Mouse (Mus musculus) heart, embryonic 13.5 days (tissue): ENCODE measurements at regions not wholly inside any gene's neighbourhood (a gene's known extent, or its start where the extent isn't known, plus 50 kb on each side); places are given as distances from the start of the nearest gene placed in this dataset.
"Not testable (repeated sequence)": the region's sequence is repeated elsewhere in the genome, so short reads cannot be mapped to it uniquely, and the experiment has no call there.

Experiments used
- ATAC-seq: fragments of 200-750 bp; cut with Nextera tagmentation; 2 replicates; pipeline ENCODE4 v1.8.0; 2017; ENCODE audit warnings: moderate TSS enrichment; ENCODE audit not compliant: insufficient number of reproducible peaks, low FRiP score, low TSS enrichment; ENCODE audit errors: extremely low read depth
- H3K27ac ChIP-seq: fragments of 300-500 bp; sonication (generic); replicated peaks from 2 replicates; pipeline ENCODE4 v1.5.1; 2015; ENCODE audit warnings: moderate library complexity, mild to moderate bottlenecking, inconsistent platforms
- H3K27me3 ChIP-seq: fragments of 300-500 bp; sonication (generic); replicated peaks from 2 replicates; pipeline ENCODE4 v1.6.1; 2015; ENCODE audit warnings: mild to moderate bottlenecking, inconsistent platforms
- H3K36me3 ChIP-seq: fragments of 300-500 bp; sonication (generic); 2 replicates; pipeline ENCODE4 v1.6.1; 2015; ENCODE audit warnings: mild to moderate bottlenecking, inconsistent platforms
- H3K4me1 ChIP-seq: fragments of 300-500 bp; sonication (generic); 2 replicates; pipeline ENCODE4 v1.6.1; 2015; ENCODE audit warnings: inconsistent platforms
- H3K4me2 ChIP-seq: fragments of 300-500 bp; sonication (generic); 2 replicates; pipeline ENCODE4 v1.6.1; 2015; ENCODE audit warnings: inconsistent platforms, mild to moderate bottlenecking, moderate library complexity
- H3K4me3 ChIP-seq: fragments of 300-500 bp; sonication (generic); 2 replicates; pipeline ENCODE4 v1.5.1; 2015; ENCODE audit warnings: moderate library complexity, mild to moderate bottlenecking, inconsistent platforms
- H3K9ac ChIP-seq: fragments of 300-500 bp; sonication (generic); 2 replicates; pipeline ENCODE4 v1.6.1; 2015; ENCODE audit warnings: inconsistent platforms, mild to moderate bottlenecking, moderate library complexity
- H3K9me3 ChIP-seq: fragments of 300-500 bp; sonication (generic); 2 replicates; pipeline ENCODE4 v1.6.1; 2016; ENCODE audit warnings: inconsistent platforms
- whole genome bisulfite sequencing: fragments of 180-500 bp; shearing (Covaris S2); methylation state at CpG from one replicate; pipeline ENCODE4 v1.1.7; 2015; ENCODE audit warnings: mixed read lengths; 5-methylcytosine and 5-hydroxymethylcytosine counted together

- H3K4me1 ChIP-seq = peaks cover 19% of the 10 kb centered on the region
- no peaks in the 10 kb centered on the region for H3K9me3 ChIP-seq
- peaks cover 9% of the 10 kb centered on the region for H3K27me3 ChIP-seq
- H3K9ac ChIP-seq = no peak overlapping the region
- H3K4me3 ChIP-seq = no peak overlapping the region
- H3K27ac ChIP-seq = no peak overlapping the region
- no peaks in the 10 kb centered on the region for H3K36me3 ChIP-seq
- H3K4me2 ChIP-seq = no peak overlapping the region
- 58% methylated on average over 6 of the region's 6 CpGs for WGBS
- no peak for ATAC-seq
Measured at GRCm38 (mm10) chr13:44669761-44670160, 59.5 kb upstream of the Jarid2 start.

- Histone ChIP-seq H3K4me3 (peak overlapping the region; percentile 23), H3K9me3 (no peaks in the 10 kb centered on the region; the same call in 1 of the 2 replicates), H3K4me2 (peak overlapping the region; percentile 59), H3K9ac (peak overlapping the region; percentile 19; the same call in 1 of the 2 replicates), H3K27ac (no peak overlapping the region), H3K4me1 (peaks cover 22% of the 10 kb centered on the region), H3K36me3 (no peaks in the 10 kb centered on the region), H3K27me3 (peaks cover 9% of the 10 kb centered on the region)
- 26% methylated on average over 20 of the region's 20 CpGs for WGBS
- ATAC-seq = no peak
Measured at GRCm38 (mm10) chr13:44673337-44673966, 55.8 kb upstream of the Jarid2 start.

- Histone ChIP-seq H3K4me2 (peak overlapping the region; percentile 59), H3K27me3 (peaks cover 9% of the 10 kb centered on the region), H3K9ac (no peak overlapping the region), H3K4me3 (peak overlapping the region; percentile 23), H3K36me3 (no peaks in the 10 kb centered on the region), H3K27ac (no peak overlapping the region), H3K9me3 (no peaks in the 10 kb centered on the region; the same call in 1 of the 2 replicates), H3K4me1 (peaks cover 22% of the 10 kb centered on the region)
- ATAC-seq = no peak
- WGBS = 21% methylated on average over 12 of the region's 12 CpGs
Measured at GRCm38 (mm10) chr13:44673967-44674357, 55.3 kb upstream of the Jarid2 start.

DNA sequence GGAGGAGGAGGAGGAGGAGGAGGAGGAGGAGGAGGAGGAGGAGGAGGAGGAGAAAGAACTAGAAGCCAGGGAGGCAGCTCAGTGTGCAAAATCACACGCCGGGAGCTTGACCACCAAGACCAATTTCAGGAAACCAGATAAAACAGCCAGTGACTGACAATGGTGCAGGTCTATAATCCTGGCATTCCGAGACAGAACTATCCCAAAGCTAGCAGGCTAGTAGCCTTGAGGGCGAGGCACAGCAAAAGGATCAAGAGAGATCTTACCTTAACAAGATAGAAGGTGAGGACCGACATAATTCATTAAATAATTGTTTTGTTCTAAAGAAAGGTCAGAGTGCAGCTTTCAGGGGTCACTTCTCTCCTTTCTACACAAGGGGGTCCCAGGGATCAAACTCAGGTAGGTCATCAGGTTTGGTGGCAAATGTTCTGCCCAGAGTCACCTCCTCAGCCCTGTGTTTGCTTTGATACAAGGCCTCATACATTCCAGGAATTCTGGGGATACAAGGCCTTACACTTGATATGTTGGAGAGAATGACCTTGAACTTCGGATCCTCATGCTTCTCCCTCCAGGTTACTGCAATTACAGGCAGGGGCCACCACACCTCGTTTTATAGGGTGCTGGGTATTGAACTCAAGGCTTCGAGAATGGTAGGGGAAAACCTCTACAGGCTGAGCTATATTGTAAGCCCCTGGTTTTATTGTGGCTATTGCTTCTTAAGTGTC lies 54.2 kb upstream of the Jarid2 start:
- no peaks in the 10 kb centered on the region; the same call in 1 of the 2 replicates for H3K9me3 ChIP-seq
- H3K9ac ChIP-seq = no peak overlapping the region
- 69% methylated on average over 8 of the region's 8 CpGs for WGBS
- peaks cover 9% of the 10 kb centered on the region for H3K27me3 ChIP-seq
- H3K4me3 ChIP-seq = no peak overlapping the region
- no peak overlapping the region for H3K4me2 ChIP-seq
- no peak overlapping the region for H3K27ac ChIP-seq
- peaks cover 16% of the 10 kb centered on the region for H3K4me1 ChIP-seq
- ATAC-seq = no peak
- no peaks in the 10 kb centered on the region for H3K36me3 ChIP-seq

DNA sequence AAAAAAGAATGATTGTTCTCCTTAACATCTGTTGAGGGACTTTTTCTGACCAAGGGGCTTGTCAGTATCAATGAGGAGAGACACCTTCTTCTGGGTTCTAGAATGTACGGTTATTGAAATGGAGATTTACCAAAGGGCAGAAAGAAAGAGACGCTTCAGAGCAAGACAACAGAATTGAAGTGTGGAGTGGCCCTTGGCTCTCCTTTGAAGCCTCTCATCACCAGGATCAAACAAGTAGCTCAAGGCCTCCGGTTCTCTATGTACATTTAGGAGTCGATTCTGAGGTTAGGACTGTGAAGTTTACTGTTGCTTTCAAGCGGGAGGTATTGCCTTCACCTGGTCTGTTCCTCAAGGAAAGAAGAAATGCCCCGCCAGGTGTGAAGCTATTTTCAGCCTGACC lies 53.2 kb upstream of the Jarid2 start:
- H3K27me3 ChIP-seq = peaks cover 9% of the 10 kb centered on the region
- no peak overlapping the region for H3K4me3 ChIP-seq
- no peak overlapping the region for H3K9ac ChIP-seq
- H3K9me3 ChIP-seq = no peaks in the 10 kb centered on the region; the same call in 1 of the 2 replicates
- no peaks in the 10 kb centered on the region for H3K36me3 ChIP-seq
- H3K27ac ChIP-seq = no peak overlapping the region
- peaks cover 21% of the 10 kb centered on the region for H3K4me1 ChIP-seq
- H3K4me2 ChIP-seq = no peak overlapping the region
- ATAC-seq = no peak
- WGBS = 82% methylated on average over 6 of the region's 6 CpGs

DNA sequence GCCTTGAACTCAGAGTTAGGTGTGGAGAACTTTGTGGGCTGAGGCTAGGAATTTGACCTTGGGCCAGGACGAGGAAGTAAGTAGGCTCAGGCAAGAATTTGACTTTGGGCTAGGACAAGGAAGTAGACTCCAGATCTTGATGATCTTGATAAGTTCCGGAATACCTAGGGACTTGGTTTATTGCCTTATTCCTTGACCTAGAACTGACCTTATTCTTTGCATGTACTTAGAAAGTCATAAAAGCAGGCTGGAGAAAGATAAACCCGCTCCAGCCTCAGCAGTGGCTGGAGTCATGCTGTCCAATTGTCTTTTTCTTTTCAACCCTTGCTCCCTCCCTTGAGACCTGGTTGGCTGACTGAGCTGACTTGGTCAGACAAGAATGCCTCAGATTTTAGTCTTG lies 51.2 kb upstream of the Jarid2 start:
- Histone ChIP-seq H3K27me3 (peaks cover 9% of the 10 kb centered on the region), H3K27ac (no peak overlapping the region), H3K4me2 (no peak overlapping the region), H3K9ac (no peak overlapping the region), H3K9me3 (no peaks in the 10 kb centered on the region; the same call in 1 of the 2 replicates), H3K36me3 (no peaks in the 10 kb centered on the region), H3K4me1 (peaks cover 20% of the 10 kb centered on the region), H3K4me3 (no peak overlapping the region)
- no peak for ATAC-seq
- WGBS = 78% methylated on average over 3 of the region's 3 CpGs

DNA sequence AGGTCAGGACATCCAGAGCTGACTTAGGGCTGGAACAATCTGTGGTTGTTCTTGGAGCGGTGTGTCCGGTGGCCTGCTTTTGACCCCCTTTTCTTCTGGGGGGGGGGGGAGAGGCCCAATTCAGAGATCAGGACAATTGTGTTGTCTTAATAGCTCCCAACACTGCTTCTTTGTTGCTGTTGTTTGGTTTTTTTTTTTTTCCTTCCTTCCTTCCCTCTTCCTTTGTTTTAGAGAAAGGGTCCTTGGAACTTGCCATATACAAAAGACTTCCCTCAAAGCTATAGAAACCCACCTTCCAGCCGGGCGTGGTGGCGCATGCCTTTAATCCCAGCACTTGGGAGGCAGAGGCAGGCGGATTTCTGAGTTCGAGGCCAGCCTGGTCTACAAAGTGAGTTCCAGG lies 49.8 kb upstream of the Jarid2 start:
- H3K36me3 ChIP-seq, H3K4me2 ChIP-seq, H3K9me3 ChIP-seq, H3K9ac ChIP-seq, H3K4me1 ChIP-seq, H3K27me3 ChIP-seq, H3K4me3 ChIP-seq, ATAC-seq, H3K27ac ChIP-seq: not testable (repeated sequence)
- WGBS = 88% methylated on average over 7 of the region's 7 CpGs
